Mouse (Mus musculus): ENCODE results near the gene S100a5. TPM values are rescaled to one million over a fixed set of nuclear protein-coding genes. Genes with fewer than 3 reads are reported as not detected.
A peak's percentile ranks its signal among the peaks of the same experiment; 100 is the strongest.

The S100a5 gene
- polyA plus RNA-seq, 1 experiment from 2014 or later: 10.5 TPM

DNA sequence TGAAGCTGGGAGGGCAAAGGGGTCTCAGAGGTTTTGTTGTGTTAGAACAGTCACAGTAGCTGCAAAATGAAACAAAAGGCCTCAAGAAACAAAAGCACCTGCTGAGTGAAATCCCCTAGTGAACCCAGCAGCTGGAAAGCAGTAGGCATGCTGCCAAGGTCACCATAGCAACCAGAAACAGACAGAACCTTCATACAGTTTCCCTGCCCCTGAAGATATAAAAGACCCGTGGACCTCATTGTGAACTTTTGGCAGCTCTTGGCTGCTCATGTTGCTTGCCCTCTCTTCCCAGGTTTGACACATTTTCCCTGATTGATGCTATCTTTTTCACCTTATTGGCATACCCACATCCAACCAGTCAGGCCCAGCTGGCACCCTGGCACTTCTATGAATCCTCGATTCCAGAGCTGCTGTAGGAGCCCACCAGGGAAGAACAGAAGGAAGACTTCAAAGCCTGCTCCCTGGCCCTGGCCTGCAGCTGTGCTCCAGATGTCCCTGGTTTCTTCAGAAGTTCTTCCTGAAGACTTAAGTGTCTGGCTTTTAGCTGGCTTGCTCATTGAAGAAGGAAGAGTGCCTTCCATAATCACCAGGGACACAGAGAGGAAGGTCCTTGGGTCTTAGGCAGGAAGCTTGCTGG lies 15.2 kb downstream of the S100a5 start:
- Histone ChIP-seq H3K4me2 (replicated peaks; ENCODE audit: low read depth) (no peak overlapping the region), H3K27ac (replicated peaks) (peak overlapping the region; percentile 14; the same call in 1 of the 2 replicates), H3K9me3 (ENCODE audit: control insufficient read depth, low read length) (no peaks in the 10 kb centered on the region), H3K4me3 (ENCODE audit: low read depth, low read length) (no peak overlapping the region), H3K4me1 (replicated peaks; ENCODE audit: control insufficient read depth, insufficient read depth) (no peaks in the 10 kb centered on the region), H3K9ac (ENCODE audit: low read length) (no peak overlapping the region), H3K27me3 (ENCODE audit: control insufficient read depth, insufficient read depth, low read length) (no peaks in the 10 kb centered on the region), H3K36me3 (ENCODE audit: control insufficient read depth, insufficient read depth, low read length) (no peaks in the 10 kb centered on the region)
- DNase-seq (ENCODE audit: low spot score) (peak; percentile 88), ATAC-seq (ENCODE audit: low FRiP score, low TSS enrichment) (no peak)
- WGBS: 24% methylated on average over 2 of the region's 2 CpGs
- TF ChIP-seq EP300 (optimal IDR thresholded peaks at IDR 0.05): no peak
- no peak for TF ChIP-seq CTCF (IDR thresholded peaks at IDR 0.05; ENCODE audit: low read depth)

DNA sequence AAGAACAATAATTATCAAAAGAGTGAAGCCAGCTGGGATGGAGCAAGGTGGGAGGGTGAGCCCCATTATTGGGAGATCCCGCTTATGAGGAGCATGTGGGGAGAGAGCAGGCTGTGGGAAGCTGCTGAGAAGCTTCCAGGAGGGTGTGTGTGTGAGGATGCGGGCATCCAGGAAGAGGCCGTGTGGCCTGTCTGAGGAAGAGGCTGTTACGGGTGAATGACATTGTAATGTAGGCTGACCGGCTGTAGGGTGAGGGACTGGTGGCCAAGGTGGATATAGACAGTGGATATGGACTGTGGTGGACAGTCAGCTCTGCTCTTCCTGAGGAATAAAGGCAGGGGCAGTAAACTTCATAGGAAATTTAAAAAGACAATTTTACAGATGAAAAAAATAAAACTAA lies 17.2 kb downstream of the S100a5 start:
- H3K9ac ChIP-seq (ENCODE audit: low read length): no peak overlapping the region
- TF ChIP-seq EP300 (optimal IDR thresholded peaks at IDR 0.05) (no peak), CTCF (IDR thresholded peaks at IDR 0.05; ENCODE audit: low read depth) (no peak)
- H3K4me3 ChIP-seq (ENCODE audit: low read depth, low read length): no peak overlapping the region
- DNase-seq (ENCODE audit: low spot score) (peak; percentile 13), ATAC-seq (ENCODE audit: low FRiP score, low TSS enrichment) (no peak)
- WGBS: 78% methylated on average over 5 of the region's 5 CpGs
- no peaks in the 10 kb centered on the region for H3K27me3 ChIP-seq (ENCODE audit: control insufficient read depth, insufficient read depth, low read length)
- no peaks in the 10 kb centered on the region for H3K36me3 ChIP-seq (ENCODE audit: control insufficient read depth, insufficient read depth, low read length)
- no peaks in the 10 kb centered on the region for H3K9me3 ChIP-seq (ENCODE audit: control insufficient read depth, low read length)
- no peak overlapping the region for H3K4me2 ChIP-seq (replicated peaks; ENCODE audit: low read depth)
- peak overlapping the region; percentile 79 for H3K27ac ChIP-seq (replicated peaks)
- H3K4me1 ChIP-seq (replicated peaks; ENCODE audit: control insufficient read depth, insufficient read depth): no peaks in the 10 kb centered on the region

DNA sequence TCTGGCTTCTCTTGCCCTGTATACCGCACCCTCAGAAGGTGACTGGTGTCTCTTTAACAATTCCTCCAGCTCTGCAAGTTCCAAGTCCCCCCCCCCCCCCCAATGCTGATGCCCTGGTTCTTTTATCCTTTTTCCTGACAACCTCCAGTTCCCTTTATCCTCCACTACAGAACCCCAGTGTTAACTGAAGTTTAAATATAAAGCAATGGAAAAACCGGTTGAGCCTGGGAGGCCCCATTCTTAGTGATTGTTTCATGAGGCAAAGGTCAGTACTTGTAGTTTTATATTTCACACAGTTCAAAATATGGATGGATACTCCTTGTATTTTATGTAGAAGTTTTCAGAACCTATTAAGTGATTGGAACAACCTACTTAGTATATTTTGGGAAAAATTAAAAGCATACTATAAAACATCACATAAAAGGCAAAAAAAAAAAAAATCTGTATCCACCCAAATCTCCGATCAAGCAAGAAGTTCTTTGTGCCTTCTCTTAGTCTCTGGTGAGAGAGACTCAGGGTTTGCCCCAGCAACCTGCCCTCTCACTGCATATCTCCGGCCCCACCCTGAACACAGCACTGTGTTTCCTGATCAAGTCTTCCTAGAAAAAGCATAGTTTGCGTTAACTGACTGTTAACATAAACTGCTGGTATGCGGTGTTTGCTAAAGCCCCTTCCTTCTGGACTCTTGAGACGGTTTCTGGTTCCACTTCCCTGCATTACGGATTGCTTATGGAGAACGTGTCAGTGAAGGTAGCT lies 18.1 kb downstream of the S100a5 start:
- 33% methylated on average over 9 of the region's 9 CpGs for WGBS
- H3K4me1 ChIP-seq (replicated peaks; ENCODE audit: control insufficient read depth, insufficient read depth): no peaks in the 10 kb centered on the region
- no peaks in the 10 kb centered on the region for H3K27me3 ChIP-seq (ENCODE audit: control insufficient read depth, insufficient read depth, low read length)
- peak; percentile 73 for DNase-seq (ENCODE audit: low spot score)
- peak; percentile 78 for ATAC-seq (ENCODE audit: low FRiP score, low TSS enrichment)
- H3K27ac ChIP-seq (replicated peaks): peak overlapping the region; percentile 90
- peak overlapping the region; percentile 15; the same call in 1 of the 2 replicates for H3K4me2 ChIP-seq (replicated peaks; ENCODE audit: low read depth)
- H3K4me3 ChIP-seq (ENCODE audit: low read depth, low read length): no peak overlapping the region
- H3K36me3 ChIP-seq (ENCODE audit: control insufficient read depth, insufficient read depth, low read length): no peaks in the 10 kb centered on the region
- TF ChIP-seq EP300 (optimal IDR thresholded peaks at IDR 0.05) (no peak), CTCF (IDR thresholded peaks at IDR 0.05; ENCODE audit: low read depth) (no peak)
- H3K9ac ChIP-seq (ENCODE audit: low read length): no peak overlapping the region
- no peaks in the 10 kb centered on the region for H3K9me3 ChIP-seq (ENCODE audit: control insufficient read depth, low read length)

DNA sequence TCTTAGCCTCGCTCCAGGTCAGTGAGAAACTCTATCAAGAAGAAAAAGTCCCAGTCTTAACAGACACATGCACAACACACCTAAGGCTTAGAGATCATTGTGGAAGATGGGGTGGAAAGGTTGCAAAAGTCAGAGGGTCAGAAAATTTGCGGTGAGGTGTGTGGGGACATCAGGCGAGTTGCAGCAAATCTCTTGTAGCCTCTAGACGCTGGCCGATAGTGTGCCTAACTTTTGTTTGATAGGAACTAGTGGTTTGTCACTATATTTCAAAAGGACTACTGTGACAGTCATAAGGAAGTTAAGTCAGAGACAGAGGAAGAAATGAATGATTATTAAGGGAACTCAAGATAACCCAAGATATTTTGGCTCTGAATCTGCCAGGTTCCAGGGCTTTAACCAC lies 19.0 kb downstream of the S100a5 start:
- Histone ChIP-seq H3K9ac (ENCODE audit: low read length) (no peak overlapping the region), H3K9me3 (ENCODE audit: control insufficient read depth, low read length) (no peaks in the 10 kb centered on the region), H3K27ac (replicated peaks) (peak overlapping the region; percentile 90), H3K27me3 (ENCODE audit: control insufficient read depth, insufficient read depth, low read length) (no peaks in the 10 kb centered on the region), H3K4me2 (replicated peaks; ENCODE audit: low read depth) (no peak overlapping the region; the same call in 1 of the 2 replicates), H3K4me1 (replicated peaks; ENCODE audit: control insufficient read depth, insufficient read depth) (no peaks in the 10 kb centered on the region), H3K4me3 (ENCODE audit: low read depth, low read length) (no peak overlapping the region), H3K36me3 (ENCODE audit: control insufficient read depth, insufficient read depth, low read length) (no peaks in the 10 kb centered on the region)
- no peak for ATAC-seq (ENCODE audit: low FRiP score, low TSS enrichment)
- peak; percentile 12 for DNase-seq (ENCODE audit: low spot score)
- no peak for TF ChIP-seq CTCF (IDR thresholded peaks at IDR 0.05; ENCODE audit: low read depth)
- no peak for TF ChIP-seq EP300 (optimal IDR thresholded peaks at IDR 0.05)
- WGBS: 77% methylated on average over 5 of the region's 5 CpGs

DNA sequence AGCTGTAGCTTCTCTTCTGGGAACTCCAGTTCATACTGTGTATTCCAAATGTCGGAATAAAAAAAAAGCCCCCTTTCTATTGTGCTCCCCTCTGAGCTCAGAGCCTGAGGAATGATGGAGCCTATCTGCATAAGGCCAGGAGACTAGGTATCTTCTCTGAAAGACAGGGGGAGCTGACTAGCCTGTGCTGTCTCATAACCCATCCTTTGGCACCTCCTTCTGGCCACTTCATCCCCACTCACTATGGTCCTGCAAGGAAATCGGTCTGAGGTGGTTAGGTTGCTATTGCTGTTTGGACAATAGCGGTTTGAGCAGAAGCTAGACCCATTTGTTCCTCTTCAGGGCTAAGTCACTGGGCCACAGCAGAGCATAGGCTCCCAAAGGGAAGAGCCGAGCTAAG lies 19.5 kb downstream of the S100a5 start:
- DNase-seq (ENCODE audit: low spot score): peak; percentile 65
- H3K27ac ChIP-seq (replicated peaks): peak overlapping the region; percentile 30; the same call in 1 of the 2 replicates
- no peak for ATAC-seq (ENCODE audit: low FRiP score, low TSS enrichment)

DNA sequence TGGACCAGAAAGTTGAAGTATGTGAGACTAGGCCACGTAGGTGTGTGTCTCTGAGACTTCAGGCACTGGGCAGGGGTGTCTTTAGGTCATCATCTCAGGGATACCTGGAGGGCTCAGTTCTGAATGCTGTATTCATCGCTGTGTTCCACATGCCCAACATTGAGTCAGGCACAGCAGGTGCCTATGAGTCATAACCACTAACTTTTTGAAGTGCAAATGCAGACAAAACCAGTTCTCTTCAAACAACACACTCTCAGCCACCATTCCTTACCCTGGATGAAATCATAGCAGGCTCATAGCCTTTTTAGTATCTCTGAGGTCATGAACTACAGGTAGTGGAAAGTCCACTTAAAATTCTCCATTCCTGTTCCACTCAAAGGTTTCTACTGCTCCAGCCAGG lies 21.0 kb downstream of the S100a5 start:
- no peak for TF ChIP-seq EP300 (optimal IDR thresholded peaks at IDR 0.05)
- TF ChIP-seq CTCF (IDR thresholded peaks at IDR 0.05; ENCODE audit: low read depth): no peak
- Histone ChIP-seq H3K4me3 (ENCODE audit: low read depth, low read length) (no peak overlapping the region), H3K27me3 (ENCODE audit: control insufficient read depth, insufficient read depth, low read length) (no peaks in the 10 kb centered on the region), H3K4me2 (replicated peaks; ENCODE audit: low read depth) (no peak overlapping the region), H3K9me3 (ENCODE audit: control insufficient read depth, low read length) (no peaks in the 10 kb centered on the region), H3K9ac (ENCODE audit: low read length) (no peak overlapping the region), H3K27ac (replicated peaks) (no peak overlapping the region), H3K36me3 (ENCODE audit: control insufficient read depth, insufficient read depth, low read length) (no peaks in the 10 kb centered on the region), H3K4me1 (replicated peaks; ENCODE audit: control insufficient read depth, insufficient read depth) (no peaks in the 10 kb centered on the region)
- ATAC-seq (ENCODE audit: low FRiP score, low TSS enrichment) (peak; percentile 46), DNase-seq (ENCODE audit: low spot score) (peak; percentile 14)
- WGBS: 59% methylated on average over 2 of the region's 2 CpGs

More for the DNA sequence above, 19.5 kb downstream of the S100a5 start:
- WGBS: 54% methylated on average over 4 of the region's 4 CpGs
- Histone ChIP-seq H3K4me3 (ENCODE audit: low read depth, low read length) (no peak overlapping the region), H3K4me2 (replicated peaks; ENCODE audit: low read depth) (no peak overlapping the region), H3K27me3 (ENCODE audit: control insufficient read depth, insufficient read depth, low read length) (no peaks in the 10 kb centered on the region), H3K9ac (ENCODE audit: low read length) (no peak overlapping the region), H3K4me1 (replicated peaks; ENCODE audit: control insufficient read depth, insufficient read depth) (no peaks in the 10 kb centered on the region), H3K9me3 (ENCODE audit: control insufficient read depth, low read length) (no peaks in the 10 kb centered on the region), H3K36me3 (ENCODE audit: control insufficient read depth, insufficient read depth, low read length) (no peaks in the 10 kb centered on the region)
- TF ChIP-seq EP300 (optimal IDR thresholded peaks at IDR 0.05) (no peak), CTCF (IDR thresholded peaks at IDR 0.05; ENCODE audit: low read depth) (peak; percentile 92)

All from stomach, postnatal 0 days (tissue).